Mouse (Mus musculus) urinary bladder, adult 2 months (tissue): ENCODE data around the gene Casp9. TPM values are rescaled to one million over a fixed set of nuclear protein-coding genes. Genes with fewer than 3 reads are reported as not detected.
"Not testable (repeated sequence)": the region's sequence is repeated elsewhere in the genome, so short reads cannot be mapped to it uniquely, and the experiment has no call there.

Experiments used
- DNase-seq: peaks from one replicate; pipeline ENCODE4 v3.0.0; 2022; ENCODE audit warnings: low spot score
- polyA plus RNA-seq: library from polyadenylated mRNA; depleted of rRNA; stranded (reverse); fragments of >200 nt; gene quantifications from 2 replicates; pipeline ENCODE4 v1.2.3, GENCODE M21; 2012; rRNA removed

The Casp9 gene
- 15.7 and 16.9 TPM in 2 replicates for polyA plus RNA-seq

DNA sequence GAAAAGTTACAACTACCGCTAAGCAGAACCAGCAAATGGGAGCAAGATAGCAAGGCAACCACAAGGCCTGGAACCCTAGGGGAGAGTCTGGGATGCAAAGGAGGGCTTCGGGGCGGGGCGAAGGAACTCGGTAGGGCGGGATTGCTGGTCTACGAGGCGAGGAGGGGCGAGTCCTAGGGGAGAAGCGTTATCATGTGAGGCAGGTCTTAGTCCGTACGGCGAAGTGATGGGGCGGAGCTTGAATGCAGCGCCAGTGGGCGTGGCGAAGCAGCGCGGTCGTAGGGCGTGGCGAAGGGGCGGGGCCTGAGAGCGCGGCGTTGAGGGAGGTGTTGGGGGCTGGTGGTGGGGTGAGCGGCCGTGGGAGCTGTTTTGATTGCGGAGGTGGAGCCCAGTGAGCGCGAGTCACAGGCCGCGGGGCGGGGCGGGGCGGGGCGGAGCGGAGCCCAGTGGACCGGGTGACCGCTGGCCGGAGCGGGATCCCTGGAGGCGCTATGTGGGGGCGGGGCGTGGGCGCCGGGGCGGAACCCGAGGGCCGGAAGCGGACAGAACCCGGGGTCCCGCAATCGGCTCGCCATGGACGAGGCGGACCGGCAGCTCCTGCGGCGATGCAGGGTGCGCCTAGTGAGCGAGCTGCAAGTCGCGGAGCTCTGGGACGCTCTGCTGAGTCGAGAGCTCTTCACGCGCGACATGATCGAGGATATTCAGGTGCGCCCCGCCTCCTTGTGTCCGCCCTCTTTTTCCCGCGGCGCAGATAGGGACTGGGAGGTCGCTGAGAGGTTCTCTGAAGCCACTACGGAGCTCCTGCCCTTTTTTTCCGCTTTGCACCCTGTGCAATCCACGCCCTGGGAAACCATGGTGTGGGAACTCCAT lies at the start of gene Casp9:
Casp9 (plus strand) TSS at position 331 of the 870 bp plus-strand sequence.
- DNase-seq, result peak; percentile 92

DNA sequence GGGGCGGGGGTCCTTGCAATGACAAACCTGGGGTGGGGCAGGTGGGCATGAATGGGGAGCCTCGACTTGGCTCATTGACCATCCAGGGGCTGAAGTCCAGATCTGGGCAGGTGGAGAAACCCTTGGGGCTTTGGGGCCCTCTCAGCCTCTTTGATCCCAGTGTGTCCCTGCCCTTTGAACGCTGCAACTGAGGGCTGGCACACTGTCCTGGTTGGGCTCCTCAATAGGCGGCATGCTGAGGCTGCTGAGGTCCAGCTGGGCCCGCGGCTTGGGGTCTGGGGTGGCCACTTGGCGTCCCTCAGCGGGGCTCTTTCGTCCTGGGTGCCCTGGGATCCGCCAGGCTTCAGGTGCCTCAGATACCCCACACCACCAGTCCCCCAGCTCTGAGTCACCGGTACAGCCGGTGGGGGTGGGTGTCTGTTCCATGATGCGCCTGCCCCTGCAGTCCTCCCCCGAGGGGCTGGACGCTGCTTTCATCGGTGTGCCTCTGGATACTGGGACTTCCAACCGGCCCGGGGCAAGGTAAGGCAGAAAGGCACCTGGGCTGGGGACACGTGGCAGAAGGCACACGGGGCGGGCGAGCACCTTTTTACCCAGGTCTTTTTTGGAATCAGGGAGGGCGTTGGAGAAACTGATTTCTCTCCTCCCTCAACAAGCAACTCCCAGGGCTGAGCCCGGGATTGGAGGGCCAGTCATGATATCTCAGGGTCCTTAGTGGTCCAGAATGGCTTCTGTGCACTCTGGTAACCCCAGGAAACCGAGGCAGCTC lies 46.6 kb upstream of the Casp9 start, which contains the start of gene Agmat:
Agmat (plus strand) TSS at position 95 of the 769 bp plus-strand sequence.
- DNase-seq, result no peak

DNA sequence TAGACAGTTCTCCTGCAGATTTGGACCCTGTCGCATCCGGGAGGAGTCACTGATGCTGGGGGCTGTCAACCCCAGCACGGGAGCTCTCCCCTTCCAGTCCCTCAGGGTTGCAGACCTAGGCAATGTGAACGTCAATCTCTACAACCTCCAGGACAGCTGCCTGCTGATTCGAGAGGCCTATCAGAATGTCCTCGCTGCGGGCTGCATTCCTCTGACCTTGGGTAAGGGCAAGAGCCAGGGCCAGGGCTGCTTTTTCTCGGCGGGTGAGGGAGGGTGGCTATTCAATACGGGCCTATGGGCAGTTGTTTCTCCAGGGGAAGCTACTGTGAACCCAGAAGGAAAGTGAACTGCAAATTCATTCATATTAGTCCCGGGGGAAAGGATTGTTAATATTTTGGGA lies 43.9 kb upstream of the Casp9 start:
- DNase-seq, result no peak

DNA sequence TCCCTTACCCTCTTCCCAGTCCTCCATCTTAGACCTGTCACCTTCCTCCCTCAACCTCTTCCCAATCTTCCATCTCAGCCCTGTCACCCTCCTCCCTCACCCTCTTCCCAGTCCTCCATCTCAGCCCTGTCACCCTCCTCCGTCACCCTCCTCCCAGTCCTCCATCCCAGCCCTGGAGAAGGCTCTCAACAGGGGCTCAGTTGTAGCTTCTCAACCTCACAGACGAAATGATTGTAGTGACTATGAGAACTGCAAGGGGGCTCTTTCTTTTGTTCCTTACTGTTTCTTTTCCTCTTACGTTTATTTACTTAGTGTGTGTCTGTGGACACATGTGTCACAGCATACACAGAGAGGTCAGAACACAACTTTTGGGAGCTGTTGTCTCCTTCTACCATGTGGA lies 42.6 kb upstream of the Casp9 start:
- no peak for DNase-seq

- DNase-seq, result no peak
Measured at GRCm38 (mm10) chr4:141751419-141752075, 41.9 kb upstream of the Casp9 start.

DNA sequence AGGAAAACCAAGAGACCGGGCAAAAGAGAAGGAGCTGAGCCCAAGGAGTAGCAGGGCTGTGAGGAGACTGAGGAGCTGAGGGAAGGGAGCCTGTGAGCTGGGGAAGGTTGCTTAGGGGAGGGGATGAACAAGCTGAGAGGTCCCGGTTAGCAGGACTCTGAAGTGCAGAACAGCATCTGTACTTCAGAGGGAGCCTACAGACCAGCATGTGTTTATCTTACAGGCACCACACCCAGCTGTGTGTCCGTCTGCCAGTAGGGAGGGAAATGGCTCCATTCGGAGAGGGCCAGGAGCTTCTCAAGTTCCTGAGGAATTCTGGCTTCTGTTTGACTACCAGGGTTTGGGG lies 41.4 kb upstream of the Casp9 start:
- no peak for DNase-seq

DNA sequence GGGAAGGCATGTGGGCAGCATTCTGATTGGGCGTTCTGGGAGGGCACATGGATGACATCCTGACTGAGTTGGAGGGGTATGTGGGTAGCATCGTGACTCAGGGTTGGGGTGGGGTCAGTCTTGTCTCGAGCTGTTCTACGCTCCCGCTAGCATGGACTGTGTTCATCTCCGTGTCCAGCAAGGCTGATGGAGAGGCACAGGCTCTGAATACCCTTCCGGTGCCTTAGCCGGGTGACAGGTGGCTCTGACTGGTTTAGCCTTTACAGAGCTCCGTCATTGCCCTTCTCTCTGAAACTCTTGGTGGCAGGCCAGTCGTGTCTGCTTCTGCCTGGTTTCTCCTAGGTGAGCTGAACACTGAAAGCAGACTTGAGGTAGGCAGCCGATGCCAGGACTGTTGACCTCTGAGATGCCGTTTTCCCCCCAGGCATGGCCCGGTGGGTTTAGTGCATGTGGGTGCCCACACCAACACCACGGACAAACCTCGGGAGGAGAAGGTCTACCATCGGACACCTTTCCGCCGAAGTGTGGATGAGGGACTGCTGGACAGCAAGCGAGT lies 38.0 kb upstream of the Casp9 start:
- DNase-seq, result no peak

GRCm38 (mm10) chr4:141757124-141757523 lies 36.3 kb upstream of the Casp9 start:
- DNase-seq, result no peak

DNA sequence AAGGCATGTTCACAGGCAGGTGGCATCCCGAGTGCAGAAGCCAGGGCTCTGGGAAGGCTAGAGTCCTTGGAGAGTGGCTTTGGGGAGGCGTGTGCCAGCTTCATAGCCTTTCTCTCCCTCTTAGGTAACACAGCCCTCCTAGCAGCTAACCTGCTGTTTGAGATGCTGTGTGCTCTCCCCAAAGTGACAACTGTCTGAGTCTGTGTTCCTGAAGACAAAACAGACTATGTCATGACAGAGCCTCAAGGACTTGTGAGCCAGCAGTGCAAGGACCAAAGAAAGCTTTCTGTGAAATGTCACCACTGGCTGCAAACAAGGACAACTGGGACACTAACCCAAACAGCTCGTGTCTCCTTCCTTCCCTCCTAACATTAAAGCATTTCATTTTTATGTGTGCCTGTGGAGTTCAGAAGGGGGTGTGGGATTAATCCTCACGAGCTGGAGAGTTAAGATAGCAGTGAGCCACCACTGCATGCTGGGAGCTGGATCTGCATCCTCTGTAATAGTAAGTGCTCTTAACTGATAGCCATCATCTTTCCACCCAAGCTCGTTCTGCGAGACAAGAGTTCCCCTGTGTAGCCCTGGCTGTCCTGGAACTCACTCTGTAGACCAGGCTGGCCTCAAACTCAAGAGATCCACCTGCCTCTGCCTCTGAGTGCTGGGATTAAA lies 34.4 kb upstream of the Casp9 start:
- no peak for DNase-seq

DNA sequence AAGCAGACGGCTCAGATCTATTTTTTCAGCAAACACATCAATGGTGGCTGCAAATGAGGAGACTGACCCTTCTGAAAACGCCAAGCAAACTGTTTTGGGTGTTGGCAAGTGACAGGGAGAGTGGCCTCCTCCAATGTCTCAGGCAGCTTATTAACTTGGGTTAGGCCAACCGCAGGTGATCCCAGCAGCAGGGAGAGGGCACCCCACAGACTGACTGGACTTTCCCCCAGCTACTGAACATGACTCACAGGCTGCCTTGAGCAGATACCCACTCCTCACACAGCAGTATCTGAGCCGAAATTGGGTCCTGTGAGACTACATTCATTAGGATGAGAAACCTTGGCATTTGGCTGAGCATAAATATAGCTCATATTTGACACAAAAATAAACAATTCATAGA lies 32.5 kb upstream of the Casp9 start:
- no peak for DNase-seq

DNA sequence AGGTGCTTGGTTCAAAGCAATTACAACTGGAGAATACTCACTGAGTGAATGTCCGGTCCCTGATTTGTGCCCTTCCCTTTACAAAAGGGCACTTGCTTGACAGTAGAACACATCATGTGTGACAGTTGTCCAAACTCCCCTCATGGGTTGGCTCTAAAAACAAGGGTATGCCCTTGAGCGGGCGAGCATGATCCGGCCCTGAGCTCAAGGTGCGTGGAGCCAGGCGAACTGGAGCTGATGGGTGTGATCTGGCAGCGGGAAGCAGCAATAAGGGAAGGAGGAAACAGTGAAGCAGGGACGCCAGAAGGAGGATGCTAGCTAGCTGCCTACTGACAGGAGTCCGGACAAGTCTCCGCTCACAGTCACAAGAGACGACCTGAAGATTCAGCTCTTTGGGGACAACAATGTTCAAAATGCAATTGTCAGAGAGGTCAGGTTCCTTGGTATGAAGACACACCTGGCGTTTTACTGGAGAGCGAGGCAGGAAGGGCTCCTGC lies 31.3 kb upstream of the Casp9 start:
- no peak for DNase-seq

DNA sequence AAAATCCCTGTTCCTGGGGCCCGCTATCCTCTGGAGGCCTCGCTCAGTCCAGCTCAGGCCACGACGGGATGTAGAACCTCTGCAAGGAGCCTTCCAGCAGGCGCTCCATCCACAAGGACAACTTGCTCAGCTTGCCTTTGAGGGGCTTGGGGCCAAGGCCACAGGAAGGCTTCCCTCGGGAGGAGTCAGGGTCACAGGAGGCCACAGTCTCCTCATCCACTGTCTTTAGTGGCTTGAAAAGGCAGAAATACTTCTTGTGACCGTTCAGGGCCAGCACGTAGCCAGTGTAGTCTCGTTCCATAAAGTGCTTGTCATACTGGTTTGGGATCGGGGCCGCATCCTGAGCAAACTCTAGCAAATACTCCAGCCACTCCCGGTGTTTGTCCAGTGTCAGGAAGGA lies 29.9 kb upstream of the Casp9 start:
- no peak for DNase-seq

DNA sequence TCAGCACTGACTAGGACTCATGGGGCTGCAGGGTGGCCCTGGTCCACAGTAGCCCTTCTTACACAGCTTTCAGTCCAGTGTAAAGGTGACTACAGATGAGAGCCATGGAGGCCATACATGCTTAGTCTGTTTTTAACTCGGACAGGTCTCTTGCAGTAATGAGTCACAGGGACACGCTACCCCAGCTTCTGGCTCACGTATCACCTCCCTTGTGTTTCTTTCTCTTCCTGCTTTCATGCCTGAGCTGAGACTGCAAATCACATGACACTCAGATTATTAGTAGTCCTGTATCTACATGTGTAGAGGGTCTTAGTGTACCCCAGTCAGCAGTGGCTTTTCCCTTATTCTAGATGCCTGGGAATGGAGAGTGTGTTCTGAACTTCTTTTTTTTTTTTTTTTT lies 28.4 kb upstream of the Casp9 start:
- no peak for DNase-seq

GRCm38 (mm10) chr4:141766316-141766667 lies 27.1 kb upstream of the Casp9 start:
- no peak for DNase-seq

DNA sequence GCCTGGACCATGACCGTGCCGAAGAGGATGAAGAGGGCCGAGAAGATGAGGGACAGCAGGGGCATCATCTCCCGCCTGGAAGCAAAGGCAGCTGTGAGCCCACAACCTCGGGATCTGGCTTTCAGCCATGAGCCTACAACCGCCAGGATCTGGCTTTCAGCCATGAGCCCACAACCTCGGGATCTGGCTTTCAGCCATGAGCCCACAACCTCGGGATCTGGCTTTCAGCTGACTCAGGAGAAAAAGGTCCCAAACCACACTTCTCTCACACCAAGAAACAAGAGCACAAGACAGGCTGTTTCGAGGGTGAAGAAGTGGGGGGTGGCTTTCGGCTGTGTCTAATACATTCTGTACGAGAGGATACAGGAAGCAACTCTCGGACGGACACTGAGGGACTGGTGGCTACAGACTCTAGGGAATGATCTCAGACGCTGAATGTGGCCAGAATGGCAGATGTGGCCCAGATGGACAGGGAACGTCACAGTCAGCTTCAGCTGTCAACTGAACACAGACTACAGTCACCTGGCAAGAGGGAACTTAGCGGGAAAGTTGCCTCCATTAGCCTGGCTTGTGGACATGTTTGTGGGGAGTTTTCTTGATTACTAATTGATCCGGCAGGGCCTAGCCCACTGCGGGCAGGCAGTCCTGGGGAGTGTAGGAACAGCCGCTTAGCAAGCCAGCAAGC lies 26.6 kb upstream of the Casp9 start:
- DNase-seq, result no peak

GRCm38 (mm10) chr4:141767353-141768036 lies 25.9 kb upstream of the Casp9 start:
- no peak for DNase-seq

GRCm38 (mm10) chr4:141769501-141770160 lies 23.8 kb upstream of the Casp9 start:
- no peak for DNase-seq

DNA sequence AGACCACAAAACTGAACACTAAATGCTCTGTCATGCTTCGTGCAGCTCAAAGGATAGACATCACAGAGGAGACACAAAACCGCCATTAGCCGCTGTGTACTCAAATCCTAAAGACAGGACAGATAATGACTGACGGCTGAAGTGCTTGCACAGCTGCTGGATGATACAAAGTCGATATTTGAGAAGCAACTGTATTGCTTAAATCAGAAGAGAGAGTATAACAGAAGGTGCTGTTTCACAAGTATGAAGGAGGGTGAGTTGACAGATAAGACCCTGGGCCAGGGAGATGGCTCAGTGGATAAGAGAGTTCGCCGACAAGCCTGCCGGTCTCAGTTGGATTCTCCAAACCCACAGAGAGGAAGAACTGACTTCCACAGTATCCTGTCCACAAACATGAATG lies 21.6 kb upstream of the Casp9 start:
- no peak for DNase-seq

DNA sequence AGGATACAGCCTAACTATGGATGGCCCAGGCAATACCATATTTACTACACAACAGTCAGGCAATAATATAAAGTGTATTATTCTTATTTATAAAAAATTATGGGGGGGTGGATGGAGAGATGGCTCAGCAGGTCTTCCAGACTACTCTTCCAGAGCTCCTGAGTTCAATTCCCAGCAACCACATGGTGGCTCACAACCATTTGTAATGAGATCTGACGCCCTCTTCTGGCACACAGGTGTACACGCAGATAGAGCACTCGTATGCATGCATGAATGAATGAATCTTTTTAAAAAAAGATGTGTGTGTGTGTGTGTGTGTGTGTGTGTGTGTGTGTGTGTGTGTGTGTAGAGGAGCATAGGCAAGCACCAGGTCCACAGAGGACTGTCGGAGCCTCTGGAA lies 20.4 kb upstream of the Casp9 start:
- DNase-seq, result not testable (repeated sequence)

GRCm38 (mm10) chr4:141779828-141780227 lies 13.6 kb upstream of the Casp9 start:
- no peak for DNase-seq
